Mouse (Mus musculus): ENCODE measurements around the gene Olfr1322. TPM values are rescaled to one million over a fixed set of nuclear protein-coding genes. Genes with fewer than 3 reads are reported as not detected.

Gene Olfr1322
- not detected for total RNA-seq (2023)

GRCm38 (mm10) chrX:49891383-49891782 is at the start of gene Olfr1322:
Gene Olfr1322 (minus strand): TSS chrX:49891483.

Other genes starting within 250 kb of the Olfr1322 start
- not detected for gene Olfr1320, start 219.2 kb downstream of the Olfr1322 start, total RNA-seq (2023)
- gene Olfr1321, start 156.4 kb downstream of the Olfr1322 start, total RNA-seq (2023), result not detected
- gene Igsf1, start 93.7 kb downstream of the Olfr1322 start, total RNA-seq (2023), result not detected
- not detected for gene Olfr1323, start 127.9 kb upstream of the Olfr1322 start, total RNA-seq (2023)